Mouse (Mus musculus) layer of hippocampus, adult 11-12 months (tissue): ENCODE data around the gene Ugt1a7c.
"Not testable (repeated sequence)": the region's sequence is repeated elsewhere in the genome, so short reads cannot be mapped to it uniquely, and the experiment has no call there.

Experiments used
- DNase-seq: peaks from one replicate; pipeline ENCODE4 v3.0.0; 2022; ENCODE audit warnings: low spot score

Gene Ugt1a7c

DNA sequence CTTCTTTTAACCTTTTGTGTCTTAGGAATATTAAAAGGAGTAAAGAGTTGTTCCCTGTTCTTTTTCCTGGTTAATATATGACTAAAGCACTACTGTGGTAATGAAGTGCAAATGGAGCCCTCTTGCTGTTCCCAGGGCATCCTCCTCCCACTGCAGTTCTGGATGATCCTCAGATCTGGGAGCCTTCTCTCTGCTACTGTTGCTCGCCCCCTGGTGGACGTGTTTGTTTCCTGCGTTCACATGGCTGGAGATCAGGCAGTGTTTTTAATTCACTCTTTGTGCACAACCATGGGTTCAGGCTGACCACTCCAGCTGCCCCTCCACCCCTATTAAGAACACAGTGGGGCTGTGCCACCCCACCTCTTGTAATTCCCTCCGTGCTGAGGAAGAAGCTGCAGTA lies 25.7 kb downstream of the Ugt1a7c start:
- DNase-seq, result not testable (repeated sequence)

DNA sequence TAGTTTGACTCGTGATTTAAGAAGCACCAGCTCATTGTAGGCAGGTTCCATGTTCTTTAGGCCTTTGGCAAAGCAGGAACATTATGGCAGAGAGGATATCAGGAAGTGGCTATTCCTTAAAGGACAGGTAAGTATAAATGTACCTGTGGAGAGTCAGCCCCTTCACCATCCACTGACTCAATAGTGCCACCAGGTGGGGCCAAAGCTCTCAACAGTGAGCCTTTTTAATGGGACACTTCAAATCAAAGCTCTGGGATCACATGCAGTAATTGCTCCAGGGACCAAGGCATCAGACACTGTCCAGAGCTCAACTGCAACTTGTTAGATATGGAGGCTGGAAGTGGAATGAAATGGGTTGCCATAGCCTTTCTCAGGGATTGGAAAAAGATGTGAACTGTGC lies 26.7 kb downstream of the Ugt1a7c start:
- not testable (repeated sequence) for DNase-seq

DNA sequence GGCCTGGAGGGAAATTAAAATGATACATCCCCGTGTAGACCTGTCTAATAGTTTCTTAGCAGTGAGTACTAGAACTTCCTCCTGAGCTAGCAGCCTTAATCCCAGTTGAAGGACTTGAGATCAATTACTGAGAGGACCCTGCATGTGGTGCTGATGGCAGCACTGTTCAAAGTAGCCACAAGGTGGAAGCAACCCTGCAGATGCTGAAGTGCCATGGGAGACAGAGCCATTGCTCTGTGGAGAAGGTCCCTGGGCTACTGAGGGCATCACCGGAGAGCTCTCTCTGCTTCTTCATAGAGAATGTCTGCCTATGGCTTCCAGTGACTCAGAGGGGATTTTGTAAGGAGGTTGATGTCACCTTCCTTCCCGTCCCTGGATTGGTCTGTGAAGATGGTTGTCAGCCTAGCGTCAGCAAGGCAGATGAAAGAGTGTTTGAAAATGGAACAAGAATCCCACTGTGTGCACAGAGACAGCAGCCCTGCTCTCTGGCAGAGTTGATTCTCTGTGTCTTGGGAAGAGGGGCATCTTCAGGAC lies 31.0 kb downstream of the Ugt1a7c start:
- not testable (repeated sequence) for DNase-seq

DNA sequence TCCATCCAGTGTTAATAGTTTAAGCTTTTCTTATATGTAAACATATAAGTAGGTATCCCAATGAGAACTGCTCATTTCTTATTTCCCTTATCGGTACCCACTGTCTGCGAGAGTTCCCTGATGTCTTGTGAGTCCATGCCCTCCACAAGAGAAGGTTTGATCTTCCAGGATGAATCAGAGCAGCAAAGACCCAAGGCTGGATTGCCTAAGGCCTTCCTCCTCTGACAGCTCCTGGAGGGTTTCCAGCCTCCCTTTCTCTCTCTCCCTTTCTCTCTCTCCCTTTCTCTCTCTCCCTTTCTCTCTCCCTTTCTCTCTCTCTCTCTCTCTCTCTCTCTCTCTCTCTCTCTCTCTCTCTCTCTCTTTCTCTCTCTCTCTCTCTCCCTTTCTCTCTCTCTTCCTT lies 34.2 kb downstream of the Ugt1a7c start:
- not testable (repeated sequence) for DNase-seq

DNA sequence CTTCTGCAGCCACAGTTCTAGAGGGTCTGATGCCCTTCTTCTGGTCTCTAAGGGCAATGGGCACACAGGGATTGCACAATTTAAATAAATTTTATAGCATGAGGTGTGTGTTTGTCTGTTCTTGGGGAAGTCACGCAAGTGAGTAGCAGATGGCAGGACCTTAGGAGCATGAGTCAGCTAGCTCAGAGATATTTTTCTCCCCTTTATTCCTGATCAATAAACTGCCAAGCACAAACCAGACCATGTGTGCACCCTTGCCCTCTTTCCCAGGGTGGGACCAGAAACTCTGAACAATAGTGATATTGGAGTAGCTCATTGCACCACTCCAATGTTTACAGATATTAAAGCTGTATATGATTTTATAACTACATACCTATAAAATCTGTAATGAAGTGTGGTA lies 35.4 kb downstream of the Ugt1a7c start:
- DNase-seq, result not testable (repeated sequence)

DNA sequence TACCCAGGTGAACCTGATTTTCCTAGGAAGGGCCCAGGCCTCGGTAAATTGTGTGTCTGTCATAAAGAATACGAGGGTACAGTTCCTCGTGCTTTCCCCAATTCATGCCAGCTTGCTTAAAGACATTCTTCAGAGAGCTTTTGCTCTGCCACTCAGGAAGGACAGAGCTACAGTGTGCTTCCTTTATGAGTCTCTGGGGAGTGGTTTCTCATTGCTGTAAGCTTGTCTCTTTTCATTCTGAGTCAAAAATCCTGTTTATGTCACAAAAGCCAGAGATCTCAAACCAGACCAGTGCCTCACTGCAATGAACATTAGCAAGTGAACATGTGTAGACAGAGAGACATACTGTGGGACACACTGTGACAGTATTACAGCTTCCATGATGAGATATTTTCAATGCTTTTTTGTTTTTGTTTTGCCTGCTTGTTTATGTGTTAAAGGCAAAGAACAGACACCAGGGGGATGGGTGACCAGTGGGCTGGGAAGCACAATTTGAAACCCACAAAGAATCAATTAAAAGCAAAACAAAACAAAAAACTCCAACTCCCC lies 39.1 kb downstream of the Ugt1a7c start:
- DNase-seq, result no peak

DNA sequence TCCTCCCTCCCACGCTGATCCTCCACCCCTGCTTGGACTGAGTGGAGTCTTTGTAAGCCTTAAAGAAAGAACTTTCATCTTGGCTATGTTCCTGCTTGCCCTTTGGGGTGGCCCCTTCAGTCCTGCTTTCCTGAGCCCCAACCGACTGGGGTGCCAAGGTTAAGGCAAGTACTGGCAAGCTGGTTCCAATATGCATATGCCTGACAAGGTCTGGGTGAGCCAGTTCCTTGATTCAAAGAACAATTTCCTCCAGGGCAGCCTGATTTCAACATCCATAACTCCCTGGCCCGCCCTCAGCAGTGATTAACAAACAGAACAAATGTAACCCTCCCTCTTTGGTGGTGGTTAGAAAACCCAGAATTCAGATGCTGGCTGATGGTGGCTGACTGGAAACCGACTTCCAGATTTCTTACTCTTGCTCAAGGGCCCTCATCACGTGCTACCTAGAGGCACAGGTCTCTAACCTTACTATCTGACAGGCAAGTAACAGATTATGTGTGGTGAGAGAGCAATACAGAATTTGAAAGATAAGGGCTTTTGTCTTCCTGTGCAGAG lies 39.7 kb downstream of the Ugt1a7c start, which contains the start of gene Ugt1a6a:
TSS of gene Ugt1a6a (plus strand) at position 353 of the 555 bp plus-strand sequence.
- DNase-seq, result peak; percentile 7

DNA sequence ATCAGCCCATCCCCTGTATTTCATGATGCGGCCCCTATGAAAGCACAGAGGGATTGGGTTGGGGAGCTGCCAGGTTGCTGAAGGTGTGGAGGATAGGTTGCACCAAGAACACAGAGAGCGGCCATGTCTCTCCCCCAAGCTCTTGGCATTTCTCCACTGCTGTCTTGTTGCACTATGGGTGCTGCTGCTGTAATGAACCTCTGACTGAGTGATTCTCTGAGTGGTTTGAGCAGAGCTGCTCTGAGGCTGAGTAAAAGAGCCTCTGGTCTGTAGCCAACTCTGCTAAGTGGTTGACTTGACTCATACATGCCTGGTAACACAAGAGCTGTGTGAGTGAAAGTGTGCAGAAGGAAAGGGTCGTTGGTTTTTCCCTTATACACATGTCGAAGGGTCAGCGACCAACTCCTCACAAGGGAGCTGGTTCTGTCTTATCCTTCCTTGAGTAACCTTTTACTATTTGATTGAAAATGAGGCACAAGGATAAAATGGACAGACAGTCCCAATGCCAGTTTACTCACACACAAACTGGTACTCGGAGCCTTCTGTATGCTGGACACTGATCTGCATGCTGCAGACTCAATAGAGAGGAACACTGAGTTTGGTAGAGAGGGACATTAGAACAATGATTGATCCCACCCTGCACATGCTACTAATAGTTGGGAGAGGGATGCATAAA lies 40.5 kb downstream of the Ugt1a7c start:
- not testable (repeated sequence) for DNase-seq

DNA sequence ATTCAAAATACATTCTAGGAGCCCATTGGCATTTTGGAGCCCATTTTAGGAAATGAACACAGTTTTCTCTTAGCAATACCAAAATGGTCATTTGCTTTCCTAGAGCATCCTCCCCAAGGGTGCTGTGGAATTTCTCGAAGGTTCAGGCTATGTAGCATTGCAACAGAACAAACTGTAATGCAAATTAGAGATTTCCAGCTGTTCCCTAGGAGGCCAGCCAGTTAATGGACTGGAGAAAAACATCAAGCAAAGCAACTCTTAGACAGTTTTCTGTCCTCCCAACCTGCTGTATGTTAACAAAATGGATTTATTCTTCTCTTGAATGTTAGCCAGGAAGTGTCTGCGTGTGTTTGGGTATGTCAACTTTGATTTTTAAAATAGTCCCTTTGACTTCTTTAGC lies 41.8 kb downstream of the Ugt1a7c start:
- DNase-seq, result no peak

DNA sequence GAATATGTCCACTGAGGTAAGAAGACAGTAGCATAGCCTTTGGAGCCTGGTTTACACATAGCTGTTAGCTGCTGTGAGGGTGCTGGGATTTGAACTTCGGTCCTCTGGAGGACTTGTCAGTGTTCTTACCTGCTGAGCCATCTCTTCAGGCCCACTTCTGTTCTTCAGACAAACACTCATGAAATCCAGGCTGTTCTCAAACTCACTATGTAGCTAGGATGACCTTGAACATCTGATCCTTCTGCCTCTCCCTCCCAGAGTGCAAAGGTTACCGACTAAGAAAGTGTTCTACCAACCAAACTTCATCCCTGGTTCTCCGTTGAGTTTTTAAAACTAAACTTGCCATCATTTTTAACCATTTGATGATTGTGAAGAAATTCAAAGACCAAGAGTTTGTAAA lies 42.4 kb downstream of the Ugt1a7c start:
- DNase-seq, result no peak

DNA sequence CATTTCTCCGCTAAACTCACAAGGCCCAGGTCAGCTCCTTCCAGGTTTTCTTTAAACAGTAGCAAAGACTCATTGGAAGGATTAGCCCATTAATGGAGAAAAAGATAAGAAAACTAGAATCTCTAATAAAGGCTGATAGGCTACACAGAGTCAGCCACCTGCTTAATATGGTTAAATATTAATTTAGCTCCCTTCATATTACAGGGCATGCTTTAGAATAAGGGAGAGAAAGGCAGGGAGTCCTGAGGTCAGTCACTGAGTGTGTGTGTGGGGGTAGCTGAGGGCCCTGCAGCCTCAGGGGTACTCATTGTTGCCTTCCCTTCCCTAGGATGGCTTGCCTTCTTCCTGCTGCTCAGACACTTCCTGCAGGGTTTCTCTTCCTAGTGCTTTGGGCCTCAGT lies 43.3 kb downstream of the Ugt1a7c start:
- no peak for DNase-seq

DNA sequence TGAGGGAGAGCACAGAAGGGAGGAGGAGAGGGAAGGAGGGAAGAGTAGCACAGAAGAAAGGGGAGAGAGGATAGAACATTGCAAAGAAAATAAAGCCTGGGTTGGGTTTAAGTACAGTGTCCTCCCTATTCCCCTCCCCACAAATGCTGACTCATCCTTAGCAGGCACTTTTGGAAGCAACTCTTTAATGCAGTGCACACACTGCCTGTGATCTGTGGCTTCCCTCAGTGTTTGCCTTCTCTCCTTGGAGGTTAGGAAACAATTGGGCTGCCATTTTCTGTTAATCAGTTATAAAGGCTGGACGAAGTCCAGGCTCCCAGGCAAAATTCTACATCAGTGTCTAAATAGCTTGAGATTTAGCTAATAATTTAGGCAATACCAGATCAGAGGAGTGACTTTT lies 45.6 kb downstream of the Ugt1a7c start:
- DNase-seq, result not testable (repeated sequence)

DNA sequence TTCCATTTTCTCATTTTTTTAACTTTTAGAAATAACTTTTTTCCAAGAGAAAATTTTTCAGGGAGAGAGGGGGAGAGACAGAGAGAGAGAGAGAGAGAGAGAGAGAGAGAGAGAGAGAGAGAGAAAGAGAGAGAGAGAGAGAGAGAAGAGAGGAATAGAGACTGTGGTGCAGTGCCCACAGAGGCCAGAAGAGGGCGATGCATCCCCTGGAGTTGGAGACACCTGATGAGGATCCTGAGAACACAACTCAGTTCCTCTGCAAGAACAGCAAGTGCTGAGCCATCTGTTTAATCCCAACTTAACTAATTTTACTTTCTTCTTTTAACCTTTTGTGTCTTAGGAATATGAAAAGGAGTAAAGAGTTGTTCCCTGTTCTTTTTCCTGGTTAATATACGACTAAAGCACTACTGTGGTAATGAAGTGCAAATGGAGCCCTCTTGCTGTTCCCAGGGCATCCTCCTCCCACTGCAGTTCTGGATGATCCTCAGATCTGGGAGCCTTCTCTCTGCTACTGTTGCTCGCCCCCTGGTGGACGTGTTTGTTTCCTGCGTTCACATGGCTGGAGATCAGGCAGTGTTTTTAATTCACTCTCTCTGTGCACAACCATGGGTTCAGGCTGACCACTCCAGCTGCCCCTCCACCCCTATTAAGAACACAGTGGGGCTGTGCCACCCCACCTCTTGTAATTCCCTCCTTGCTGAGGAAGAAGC lies 49.3 kb downstream of the Ugt1a7c start:
- DNase-seq, result peak; percentile 46

DNA sequence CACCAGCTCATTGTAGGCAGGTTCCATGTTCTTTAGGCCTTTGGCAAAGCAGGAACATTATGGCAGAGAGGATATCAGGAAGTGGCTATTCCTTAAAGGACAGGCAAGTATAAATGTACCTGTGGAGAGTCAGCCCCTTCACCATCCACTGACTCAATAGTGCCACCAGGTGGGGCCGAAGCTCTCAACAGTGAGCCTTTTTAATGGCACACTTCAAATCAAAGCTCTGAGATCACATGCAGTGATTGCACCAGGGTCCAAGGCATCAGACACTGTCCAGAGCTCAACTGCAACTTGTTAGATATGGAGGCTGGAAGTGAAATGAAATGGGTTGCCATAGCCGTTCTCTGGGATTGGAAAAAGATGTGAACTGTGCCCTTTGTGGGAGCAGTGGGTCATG lies 50.4 kb downstream of the Ugt1a7c start:
- DNase-seq, result not testable (repeated sequence)

DNA sequence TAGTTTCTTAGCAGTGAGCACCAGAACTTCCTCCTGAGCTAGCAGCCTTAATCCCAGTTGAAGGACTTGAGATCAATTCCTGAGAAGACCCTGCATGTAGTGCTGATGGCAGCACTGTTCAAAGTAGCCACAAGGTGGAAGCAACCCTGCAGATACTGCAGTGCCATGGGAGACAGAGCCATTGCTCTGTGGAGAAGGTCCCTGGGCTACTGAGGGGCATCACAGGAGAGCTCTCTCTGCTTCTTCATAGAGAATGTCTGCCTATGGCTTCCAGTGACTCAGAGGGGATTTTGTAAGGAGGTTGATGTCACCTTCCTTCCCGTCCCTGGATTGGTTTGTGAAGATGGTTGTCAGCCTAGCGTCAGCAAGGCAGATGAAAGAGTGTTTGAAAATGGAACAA lies 55.3 kb downstream of the Ugt1a7c start:
- not testable (repeated sequence) for DNase-seq

DNA sequence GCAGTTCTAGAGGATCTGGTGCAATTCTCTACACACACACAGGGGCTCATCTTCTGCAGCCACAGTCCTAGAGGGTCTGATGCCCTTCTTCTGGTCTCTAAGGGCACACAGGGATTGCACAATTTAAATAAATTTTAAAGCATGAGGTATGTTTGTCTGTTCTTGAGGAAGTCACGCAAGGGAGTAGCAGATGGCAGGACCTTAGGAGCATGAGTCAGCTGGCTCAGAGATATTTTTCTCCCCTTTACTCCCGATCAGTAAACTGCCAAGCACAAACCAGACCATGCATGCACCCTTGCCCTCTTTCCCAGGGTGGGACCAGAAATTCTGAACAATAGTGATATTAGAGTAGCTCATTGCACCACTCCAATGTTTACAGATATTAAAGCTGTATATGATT lies 63.6 kb downstream of the Ugt1a7c start:
- DNase-seq, result no peak

DNA sequence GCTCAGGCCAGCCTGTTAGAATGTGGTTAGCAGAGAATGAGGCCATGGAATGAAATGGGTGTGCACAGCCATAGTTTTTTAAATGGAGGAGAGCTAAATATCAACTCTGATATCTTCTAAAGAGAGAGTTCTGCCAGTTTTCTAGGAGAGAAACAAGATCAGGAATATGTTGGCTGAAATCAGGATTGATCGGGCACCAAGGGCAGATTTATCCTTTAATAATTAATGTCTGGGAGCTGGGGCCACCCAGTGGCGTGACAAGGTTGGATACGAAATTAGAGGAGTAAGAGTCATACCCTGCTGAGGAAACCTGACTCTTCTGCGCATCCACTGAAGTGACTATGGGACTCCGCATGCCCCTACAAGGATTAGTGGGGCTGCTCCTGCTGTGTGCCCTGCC lies 70.8 kb downstream of the Ugt1a7c start, which contains the start of gene Ugt1a5:
TSS of gene Ugt1a5 (plus strand) at position 302 of the 400 bp plus-strand sequence.
- DNase-seq, result no peak

DNA sequence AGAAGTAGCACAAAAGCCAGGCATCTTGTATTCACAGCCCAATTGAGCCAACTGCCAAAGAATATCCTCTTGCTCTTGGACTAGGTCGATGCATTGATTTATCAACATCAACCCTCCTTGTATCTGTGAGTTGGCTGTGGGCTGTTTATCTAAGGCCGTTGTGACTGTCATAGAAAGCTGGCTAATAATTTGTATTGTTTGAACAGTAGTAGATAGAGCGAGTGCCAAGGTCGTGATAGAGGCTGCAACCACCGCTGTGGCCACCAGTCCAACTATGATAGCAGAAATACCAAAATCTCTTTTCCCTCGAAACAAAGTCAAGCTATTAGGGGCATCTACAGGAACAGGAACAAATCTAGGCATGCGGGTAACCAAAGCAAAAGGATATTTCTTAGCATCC lies 77.3 kb downstream of the Ugt1a7c start:
- not testable (repeated sequence) for DNase-seq

DNA sequence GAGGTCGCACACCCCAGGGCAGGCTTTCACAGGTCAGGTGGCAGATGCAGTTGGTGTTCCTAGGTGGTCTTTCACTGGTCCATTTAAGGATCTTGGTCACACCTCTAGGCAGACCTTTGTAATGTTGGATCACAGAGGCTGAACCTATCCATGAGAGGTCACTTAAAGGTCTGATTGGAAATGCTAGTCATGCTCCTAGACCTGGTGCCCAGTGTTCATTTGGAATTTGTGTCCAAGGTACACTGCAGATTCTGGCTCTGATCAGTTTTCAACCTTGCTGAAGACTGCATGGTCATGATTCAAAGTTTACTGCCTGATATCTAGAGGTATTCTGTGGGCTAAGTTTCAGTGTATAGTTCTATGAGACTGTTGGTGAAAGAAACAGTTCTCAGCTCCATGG lies 84.8 kb downstream of the Ugt1a7c start:
- DNase-seq, result no peak

DNA sequence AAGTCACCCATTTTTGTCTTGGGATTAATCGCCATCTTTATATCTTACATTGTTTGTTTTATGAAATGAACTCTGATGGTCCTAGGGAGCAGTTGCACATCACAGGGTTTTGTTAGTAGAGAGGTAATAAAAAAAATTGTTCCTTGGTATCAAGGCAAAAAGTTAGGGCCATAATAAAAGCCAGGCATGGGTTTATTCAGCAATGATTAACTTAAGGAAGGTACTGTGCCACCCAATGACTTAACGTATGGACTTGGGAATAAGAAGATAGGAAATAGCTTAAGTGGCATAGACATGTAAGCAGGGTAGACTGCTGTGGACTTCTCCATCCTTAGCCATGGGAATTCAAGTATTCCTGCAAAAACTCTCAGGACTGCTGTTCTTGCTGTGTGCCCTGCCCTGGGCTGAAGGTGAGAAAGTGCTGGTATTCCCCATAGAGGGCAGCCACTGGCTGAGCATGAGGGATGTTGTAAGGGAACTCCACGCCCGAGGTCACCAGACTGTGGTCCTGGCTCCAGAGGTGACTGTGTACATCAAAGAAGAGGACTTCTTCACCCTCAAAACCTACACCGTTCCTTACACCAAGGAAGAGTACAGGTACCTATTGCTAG lies 91.6 kb downstream of the Ugt1a7c start:
- DNase-seq, result no peak

DNA sequence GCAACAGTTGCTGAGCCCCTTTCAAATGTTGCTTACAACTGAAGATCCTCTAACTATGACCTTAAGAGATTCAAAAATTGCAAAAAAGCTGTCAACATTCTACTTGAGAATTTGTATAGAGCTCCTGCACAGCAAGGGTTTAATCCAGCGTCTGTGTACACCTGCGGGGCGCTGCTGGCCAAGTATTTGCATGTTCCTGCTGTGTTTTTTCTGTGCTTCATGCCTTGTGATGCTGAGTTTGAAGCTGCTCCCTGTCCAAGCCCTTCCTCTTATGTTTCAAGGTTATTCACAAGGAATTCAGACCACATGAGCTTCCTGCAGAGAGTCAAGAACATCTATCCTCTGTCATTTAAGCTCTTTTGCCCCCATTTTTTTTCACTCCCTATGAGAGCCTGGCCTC lies 97.3 kb downstream of the Ugt1a7c start:
- no peak for DNase-seq

DNA sequence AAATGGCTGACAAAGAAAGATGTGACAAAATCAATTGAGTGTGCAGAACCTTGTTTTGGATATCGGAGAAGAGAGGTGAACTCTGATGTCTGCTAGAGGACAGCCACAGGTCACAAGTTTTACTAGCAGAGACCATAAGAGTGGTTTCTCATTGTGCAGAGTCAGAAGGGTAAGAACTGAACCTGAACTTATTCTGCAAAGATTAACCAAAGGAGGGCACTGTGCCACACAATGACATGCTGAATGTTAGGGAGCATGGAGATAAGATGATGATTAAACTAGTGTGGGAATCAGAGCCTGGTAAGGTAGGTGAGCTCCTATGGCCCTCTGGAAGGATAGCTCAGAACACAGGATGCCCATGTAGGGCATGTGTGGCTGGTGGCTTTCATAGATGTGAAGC lies 100.8 kb downstream of the Ugt1a7c start:
- DNase-seq, result no peak
